Mouse (Mus musculus): ENCODE data around the gene Rgs9.

- TF ChIP-seq CTCF (conservative IDR thresholded peaks at IDR 0.05; ENCODE audit: insufficient read depth, insufficient read length, low read depth, low read length) (no peak), POLR2A (IDR thresholded peaks at IDR 0.05; ENCODE audit: low read depth, low read length) (no peak)
These were observed 64.3 kb downstream of the Rgs9 start for GRCm38 (mm10) chr11:109233627-109234026.
